Mouse (Mus musculus) forebrain, embryonic 10.5 days (tissue): ENCODE results near the gene 4922502D21Rik. TPM values are rescaled to one million over a fixed set of nuclear protein-coding genes. Genes with fewer than 3 reads are reported as not detected.
"Not testable (repeated sequence)": the region's sequence is repeated elsewhere in the genome, so short reads cannot be mapped to it uniquely, and the experiment has no call there.

Experiments
- DNase-seq: peaks from one replicate; pipeline ENCODE4 v3.0.0-alpha.2; 2017; ENCODE audit warnings: low spot score; ENCODE audit errors: extremely low spot score
- H3K27ac ChIP-seq: fragments of 300-500 bp; sonication (generic); 2 replicates; pipeline ENCODE4 v1.5.1; 2016; ENCODE audit warnings: mild to moderate bottlenecking
- H3K27me3 ChIP-seq: fragments of 300-500 bp; sonication (generic); 2 replicates; pipeline ENCODE4 v1.6.1; 2016; ENCODE audit warnings: mild to moderate bottlenecking; ENCODE audit not compliant: poor library complexity, severe bottlenecking
- H3K36me3 ChIP-seq: fragments of 300-500 bp; sonication (generic); replicated peaks from 2 replicates; pipeline ENCODE4 v1.6.1; 2016; ENCODE audit warnings: mild to moderate bottlenecking, moderate library complexity
- H3K4me1 ChIP-seq: fragments of 300-500 bp; sonication (generic); 2 replicates; pipeline ENCODE4 v1.6.1; 2016
- H3K4me3 ChIP-seq: fragments of 300-500 bp; sonication (generic); 2 replicates; pipeline ENCODE4 v1.5.1; 2016; ENCODE audit warnings: mild to moderate bottlenecking, moderate library complexity
- H3K9me3 ChIP-seq: fragments of 300-500 bp; sonication (generic); 2 replicates; pipeline ENCODE4 v1.6.1; 2016; ENCODE audit warnings: mild to moderate bottlenecking, moderate library complexity
- WGBS: fragments of 180-500 bp; shearing (Covaris S2); methylation state at CpG from one replicate; pipeline ENCODE4 v1.1.7; 2016; 5-methylcytosine and 5-hydroxymethylcytosine counted together
- polyA plus RNA-seq: library from polyadenylated mRNA; unstranded; fragments of >200 nt; fragmentation: Nextera tagmentation; extraction: Ambion mirVana; gene quantifications from 2 replicates; pipeline ENCODE4 v1.2.1, GENCODE M21; 2016

Gene 4922502D21Rik
- not detected in 2 replicates for polyA plus RNA-seq

GRCm38 (mm10) chr6:129331610-129332009 is at the start of gene 4922502D21Rik:
4922502D21Rik (minus strand) TSS chr6:129331796.
- Histone ChIP-seq H3K4me3 (no peak within 1 kb of the TSS), H3K4me1 (no peaks in the 10 kb centered on the region), H3K27me3 (no peaks in the 10 kb centered on the region), H3K27ac (no peak within 1 kb of the TSS), H3K36me3 (no peaks in the 10 kb centered on the region), H3K9me3 (no peaks in the 10 kb centered on the region)
- 67% methylated on average over 11 of the region's 11 CpGs for WGBS
- no peak for DNase-seq

GRCm38 (mm10) chr6:129380454-129380853 is 48.9 kb upstream of the 4922502D21Rik start:
- no peak for DNase-seq
- peaks cover 7% of the 10 kb centered on the region; the same call in 1 of the 2 replicates for H3K4me1 ChIP-seq
- H3K27me3 ChIP-seq, result no peaks in the 10 kb centered on the region
- no peak overlapping the region for H3K27ac ChIP-seq
- no peak overlapping the region for H3K4me3 ChIP-seq
- WGBS, result 72% methylated on average over 4 of the region's 4 CpGs
- H3K9me3 ChIP-seq, result no peaks in the 10 kb centered on the region
- no peaks in the 10 kb centered on the region for H3K36me3 ChIP-seq

DNA sequence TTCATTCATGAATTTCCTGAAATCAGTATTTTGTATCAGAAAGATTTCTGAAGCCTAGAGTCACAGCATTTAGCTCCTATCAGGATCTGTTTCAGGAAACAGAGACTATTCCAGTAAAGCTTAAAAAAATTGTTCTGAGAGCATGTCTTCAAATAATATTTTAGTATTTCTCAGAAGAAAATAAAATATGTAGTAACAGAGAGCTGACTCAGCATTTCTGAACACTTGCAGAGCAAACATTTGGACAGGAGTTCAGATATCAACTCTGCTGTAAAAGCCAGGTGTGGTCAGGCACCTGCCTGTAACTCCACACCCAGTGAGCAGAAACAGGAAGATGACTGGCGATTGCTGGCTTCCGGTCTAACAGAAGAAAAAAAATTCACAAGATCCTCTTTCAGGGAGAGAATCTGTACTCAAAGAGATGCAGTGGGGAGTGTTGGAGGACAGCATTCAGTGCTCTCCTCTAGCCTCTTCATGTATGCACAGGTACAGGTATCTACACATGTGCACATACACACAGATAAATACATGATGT is 43.4 kb upstream of the 4922502D21Rik start:
- no peaks in the 10 kb centered on the region for H3K9me3 ChIP-seq
- DNase-seq, result no peak

DNA sequence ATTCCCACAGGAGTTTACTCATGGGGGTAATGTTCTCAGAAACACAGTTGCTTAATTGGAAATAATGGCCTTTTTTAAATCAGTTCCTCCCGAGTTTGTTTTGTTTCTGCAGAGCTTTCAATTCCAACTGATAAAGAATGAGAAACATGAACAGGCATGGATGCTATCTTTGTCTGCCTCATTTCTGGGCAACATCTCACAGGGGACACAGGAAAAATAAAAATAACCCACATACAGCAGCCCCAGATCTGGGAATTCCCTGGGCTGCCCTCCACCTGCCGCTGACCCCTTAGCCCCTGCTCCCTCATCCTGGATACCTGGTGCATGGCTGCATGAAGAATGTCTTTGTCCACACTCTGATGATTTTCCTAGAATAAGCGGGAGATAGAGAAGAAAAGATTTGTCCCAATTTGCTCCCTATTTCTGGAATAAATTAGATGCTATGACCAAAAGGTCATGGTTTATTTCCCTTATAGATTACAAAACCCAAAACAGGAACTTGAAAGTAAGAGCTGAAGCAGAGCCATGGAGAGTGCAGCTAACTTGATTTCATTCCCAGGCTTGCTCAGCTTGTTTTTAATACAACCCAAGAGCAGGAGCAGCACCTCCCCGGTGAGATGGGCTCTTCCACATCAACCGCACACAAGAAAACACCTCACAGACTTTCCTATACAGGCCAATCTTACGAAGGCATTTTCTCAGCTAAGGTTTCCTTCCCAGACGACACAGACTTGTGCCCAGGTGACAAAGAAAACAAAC is 38.0 kb upstream of the 4922502D21Rik start:
- no peak overlapping the region for H3K27ac ChIP-seq
- no peak overlapping the region for H3K4me3 ChIP-seq
- no peak for DNase-seq
- H3K36me3 ChIP-seq, result no peaks in the 10 kb centered on the region
- no peaks in the 10 kb centered on the region for H3K9me3 ChIP-seq
- H3K4me1 ChIP-seq, result no peaks in the 10 kb centered on the region
- H3K27me3 ChIP-seq, result no peaks in the 10 kb centered on the region
- 72% methylated on average over 7 of the region's 7 CpGs for WGBS

More for the DNA sequence above, 43.4 kb upstream of the 4922502D21Rik start:
- Histone ChIP-seq H3K27me3 (no peaks in the 10 kb centered on the region), H3K27ac (no peak overlapping the region), H3K4me3 (no peak overlapping the region), H3K36me3 (no peaks in the 10 kb centered on the region), H3K4me1 (no peaks in the 10 kb centered on the region)
- WGBS, result 89% methylated on average over 2 of the region's 2 CpGs

DNA sequence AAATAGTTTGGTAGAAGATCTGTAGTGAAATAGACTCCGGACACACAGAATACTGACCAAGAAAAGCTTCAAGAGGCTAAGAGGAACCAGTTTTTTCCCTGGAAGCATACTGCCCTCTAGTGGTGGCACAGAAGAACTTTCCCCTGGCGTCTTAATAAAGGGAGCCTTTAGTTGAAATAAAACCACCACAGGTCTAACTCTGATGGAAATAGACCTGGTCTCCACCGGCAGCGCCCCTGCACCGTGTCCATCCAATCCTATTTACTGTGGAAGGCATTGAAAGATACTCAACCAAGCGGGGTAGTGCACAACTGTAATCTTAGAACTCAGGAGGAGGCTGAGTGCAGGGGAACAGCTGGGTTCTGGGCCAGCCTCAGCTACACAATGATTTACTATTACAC is 34.4 kb upstream of the 4922502D21Rik start:
- Histone ChIP-seq H3K36me3 (no peaks in the 10 kb centered on the region), H3K4me3 (no peak overlapping the region), H3K27ac (no peak overlapping the region), H3K4me1 (no peaks in the 10 kb centered on the region), H3K27me3 (no peaks in the 10 kb centered on the region), H3K9me3 (no peaks in the 10 kb centered on the region)
- peak; percentile 25 for DNase-seq
- 22% methylated on average over 6 of the region's 6 CpGs for WGBS

GRCm38 (mm10) chr6:129363942-129364341 is 32.3 kb upstream of the 4922502D21Rik start:
- WGBS, result 34% methylated on average over 1 of the region's 1 CpGs
- Histone ChIP-seq H3K27ac (no peak overlapping the region), H3K27me3 (no peaks in the 10 kb centered on the region), H3K4me3 (no peak overlapping the region), H3K4me1 (no peaks in the 10 kb centered on the region), H3K36me3 (no peaks in the 10 kb centered on the region), H3K9me3 (no peaks in the 10 kb centered on the region)
- DNase-seq, result no peak

DNA sequence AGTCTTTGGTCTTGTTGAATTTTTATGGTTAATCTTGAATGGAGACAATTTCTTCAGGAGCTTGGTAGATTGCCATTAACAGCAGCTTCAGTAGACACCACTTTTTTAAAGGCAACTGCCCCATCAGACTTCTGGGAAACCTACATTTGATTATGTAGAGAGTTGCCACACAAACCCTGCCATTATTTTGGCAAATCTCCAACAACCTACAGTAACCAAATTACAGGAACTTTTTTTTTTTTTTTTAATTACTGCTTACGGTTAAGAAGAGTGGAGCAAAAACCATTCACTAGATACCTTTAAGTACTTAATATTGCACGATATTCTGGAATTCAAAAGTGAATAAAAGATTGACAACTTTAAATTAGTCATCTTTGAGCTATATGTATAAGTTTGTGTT is 27.9 kb upstream of the 4922502D21Rik start:
- Histone ChIP-seq H3K4me3 (no peak overlapping the region), H3K27ac (no peak overlapping the region), H3K4me1 (no peaks in the 10 kb centered on the region), H3K27me3 (no peaks in the 10 kb centered on the region), H3K36me3 (no peaks in the 10 kb centered on the region), H3K9me3 (no peaks in the 10 kb centered on the region)
- WGBS, result 88% methylated on average over 2 of the region's 2 CpGs
- DNase-seq, result no peak

DNA sequence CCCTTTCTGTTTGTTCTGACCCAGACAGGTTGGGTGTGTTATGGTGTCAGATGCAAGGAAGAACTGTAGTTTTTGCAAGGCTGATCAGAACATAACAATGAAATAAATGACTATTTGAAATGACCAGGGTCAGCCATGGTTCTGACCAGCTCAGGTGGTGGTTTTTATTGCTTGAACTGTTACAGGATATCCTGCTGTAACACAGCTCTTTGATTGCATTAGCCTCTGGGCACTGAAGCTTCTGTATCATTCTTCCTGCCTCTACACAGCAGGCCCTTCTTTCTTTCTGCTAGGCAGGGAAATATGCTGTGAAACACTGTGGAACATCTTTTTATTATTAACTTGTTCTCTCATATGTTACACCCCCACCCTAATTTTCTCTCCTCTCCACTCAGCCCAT is 24.8 kb upstream of the 4922502D21Rik start:
- Histone ChIP-seq H3K9me3 (no peaks in the 10 kb centered on the region), H3K4me1 (no peaks in the 10 kb centered on the region), H3K4me3 (no peak overlapping the region), H3K27me3 (no peaks in the 10 kb centered on the region), H3K27ac (no peak overlapping the region), H3K36me3 (no peaks in the 10 kb centered on the region)
- no peak for DNase-seq

DNA sequence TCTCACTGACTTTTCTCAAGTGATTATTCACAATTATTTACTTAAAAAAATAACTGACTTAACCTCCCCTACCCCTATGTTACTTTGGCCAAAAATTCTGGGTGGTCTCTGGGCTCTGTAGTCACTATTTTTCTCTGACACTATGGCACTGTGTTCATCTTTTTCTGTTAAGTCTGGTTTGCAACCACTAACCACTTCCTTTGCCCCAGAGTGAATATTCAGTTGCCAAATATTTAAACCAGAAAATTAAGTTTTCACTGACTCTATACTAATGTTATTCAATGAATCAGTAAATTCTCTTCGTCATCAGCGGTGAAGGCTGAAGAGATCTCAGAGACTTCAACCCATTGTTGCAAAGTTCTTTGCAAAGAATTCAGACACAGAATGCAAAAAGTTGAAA is 24.2 kb upstream of the 4922502D21Rik start:
- H3K36me3 ChIP-seq, result no peaks in the 10 kb centered on the region
- H3K4me1 ChIP-seq, result no peaks in the 10 kb centered on the region
- no peak overlapping the region for H3K27ac ChIP-seq
- no peaks in the 10 kb centered on the region for H3K27me3 ChIP-seq
- H3K4me3 ChIP-seq, result no peak overlapping the region
- WGBS, result 97% methylated on average over 2 of the region's 2 CpGs
- H3K9me3 ChIP-seq, result no peaks in the 10 kb centered on the region
- DNase-seq, result no peak

DNA sequence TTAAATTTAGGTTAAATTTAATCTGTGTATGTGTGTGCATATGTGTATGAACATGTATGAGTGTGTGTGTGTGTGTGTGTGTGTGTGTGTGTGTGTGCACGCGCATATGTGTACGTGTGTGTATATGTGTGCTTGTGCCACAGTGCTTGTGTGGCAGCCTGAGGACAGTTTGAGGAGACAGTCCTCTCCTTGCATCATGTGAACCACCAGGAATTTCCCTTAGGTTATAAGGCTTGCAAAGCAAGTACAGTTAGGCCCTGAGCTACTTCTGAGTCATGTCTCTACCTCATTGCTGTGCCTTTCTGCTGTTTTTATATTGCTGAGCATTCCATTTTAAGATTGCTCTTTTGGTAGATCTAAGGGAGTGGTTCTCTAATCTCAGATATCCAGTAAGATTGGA is 19.5 kb upstream of the 4922502D21Rik start:
- Histone ChIP-seq H3K4me1 (no peaks in the 10 kb centered on the region), H3K9me3 (peaks cover 11% of the 10 kb centered on the region; the same call in 1 of the 2 replicates), H3K27me3 (no peaks in the 10 kb centered on the region), H3K36me3 (no peaks in the 10 kb centered on the region), H3K4me3 (no peak overlapping the region), H3K27ac (no peak overlapping the region)
- DNase-seq, result no peak
- 98% methylated on average over 3 of the region's 3 CpGs for WGBS

GRCm38 (mm10) chr6:129349524-129350352 is 18.1 kb upstream of the 4922502D21Rik start:
- Histone ChIP-seq H3K9me3 (peaks cover 11% of the 10 kb centered on the region; the same call in 1 of the 2 replicates), H3K4me1 (no peaks in the 10 kb centered on the region), H3K27ac (no peak overlapping the region), H3K36me3 (no peaks in the 10 kb centered on the region), H3K27me3 (no peaks in the 10 kb centered on the region), H3K4me3 (no peak overlapping the region)
- 62% methylated on average over 4 of the region's 4 CpGs for WGBS
- no peak for DNase-seq

DNA sequence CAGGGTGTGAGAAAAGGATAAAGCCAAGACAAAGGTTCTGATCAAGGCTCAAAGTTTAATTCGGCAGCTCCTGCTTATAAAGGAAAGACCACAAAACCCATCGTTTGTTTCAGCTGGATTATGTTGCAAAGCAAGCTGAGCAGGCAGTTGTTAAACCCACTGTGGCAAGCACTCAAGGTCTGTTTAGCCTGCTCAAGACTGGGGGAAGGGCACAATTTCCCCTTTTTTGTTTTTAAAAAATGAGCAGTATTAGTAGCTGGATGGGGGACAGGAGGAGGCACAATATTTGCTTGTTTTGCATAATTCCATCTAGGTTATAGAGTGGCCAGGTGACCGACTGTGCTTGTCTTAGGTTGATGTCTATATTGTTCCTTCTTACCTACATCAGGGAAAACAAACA is 12.8 kb upstream of the 4922502D21Rik start:
- peaks cover 11% of the 10 kb centered on the region; the same call in 1 of the 2 replicates for H3K9me3 ChIP-seq
- no peaks in the 10 kb centered on the region for H3K4me1 ChIP-seq
- H3K27me3 ChIP-seq, result no peaks in the 10 kb centered on the region
- no peak for DNase-seq
- no peak overlapping the region for H3K27ac ChIP-seq
- H3K36me3 ChIP-seq, result no peaks in the 10 kb centered on the region
- WGBS, result 80% methylated on average over 3 of the region's 3 CpGs
- no peak overlapping the region for H3K4me3 ChIP-seq

GRCm38 (mm10) chr6:129342391-129342790 is 10.8 kb upstream of the 4922502D21Rik start, which contains the start of gene Clec12a:
Clec12a (plus strand) TSS chr6:129342691.
- not testable (repeated sequence) for H3K4me3 ChIP-seq, H3K9me3 ChIP-seq, H3K36me3 ChIP-seq, H3K4me1 ChIP-seq, H3K27ac ChIP-seq, H3K27me3 ChIP-seq, DNase-seq
- WGBS, result 80% methylated on average over 4 of the region's 4 CpGs
